Mouse (Mus musculus) kidney, embryonic 16.5 days (tissue): ENCODE results near the gene Evl. TPM values are rescaled to one million over a fixed set of nuclear protein-coding genes. Genes with fewer than 3 reads are reported as not detected.

ENCODE experiments used
- ATAC-seq: fragments of 200-750 bp; cut with Nextera tagmentation; 2 replicates; pipeline ENCODE4 v1.8.0; 2017; ENCODE audit warnings: moderate TSS enrichment; ENCODE audit not compliant: low FRiP score, low TSS enrichment
- H3K27ac ChIP-seq: fragments of 300-500 bp; sonication (generic); 2 replicates; pipeline ENCODE4 v1.5.1; 2014; ENCODE audit warnings: low read length
- H3K27me3 ChIP-seq: fragments of 300-500 bp; sonication (generic); 2 replicates; pipeline ENCODE4 v1.6.1; 2014; ENCODE audit warnings: low read length, control low read depth, mixed read lengths; ENCODE audit not compliant: insufficient read depth
- H3K36me3 ChIP-seq: fragments of 300-500 bp; sonication (generic); 2 replicates; pipeline ENCODE4 v1.6.1; 2014; ENCODE audit warnings: low read length, control low read depth, mixed read lengths; ENCODE audit not compliant: insufficient read depth
- H3K4me1 ChIP-seq: fragments of 300-500 bp; sonication (generic); 2 replicates; pipeline ENCODE4 v1.6.1; 2014; ENCODE audit warnings: low read length, control low read depth, mixed read lengths; ENCODE audit not compliant: insufficient read depth
- H3K4me2 ChIP-seq: fragments of 300-500 bp; sonication (generic); replicated peaks from 2 replicates; pipeline ENCODE4 v1.6.1; 2014; ENCODE audit warnings: low read depth, low read length
- H3K4me3 ChIP-seq: fragments of 300-500 bp; sonication (generic); 2 replicates; pipeline ENCODE4 v1.5.1; 2014; ENCODE audit warnings: mild to moderate bottlenecking, low read length
- H3K9ac ChIP-seq: fragments of 300-500 bp; sonication (generic); replicated peaks from 2 replicates; pipeline ENCODE4 v1.6.1; 2014; ENCODE audit warnings: low read length
- H3K9me3 ChIP-seq: fragments of 300-500 bp; sonication (generic); 2 replicates; pipeline ENCODE4 v1.6.1; 2016; ENCODE audit warnings: low read length, control low read depth
- WGBS: fragments of 180-500 bp; shearing (Covaris S2); extraction: QIAGEN DNeasy Blood & Tissue Kit; methylation state at CpG from one replicate; pipeline ENCODE4 v1.1.7; 2014; 5-methylcytosine and 5-hydroxymethylcytosine counted together
- polyA plus RNA-seq: library from polyadenylated mRNA; unstranded; fragments of >200 nt; fragmentation: Nextera tagmentation; extraction: Ambion mirVana; gene quantifications from 2 replicates; pipeline ENCODE4 v1.2.1, GENCODE M21; 2015

The Evl gene
- polyA plus RNA-seq, 1 experiment from 2014 or later: 40.6 TPM

- no peak overlapping the region for H3K9ac ChIP-seq
- no peaks in the 10 kb centered on the region for H3K9me3 ChIP-seq
- H3K4me3 ChIP-seq: no peak overlapping the region
- ATAC-seq: no peak
- no peaks in the 10 kb centered on the region for H3K27me3 ChIP-seq
- no peak overlapping the region for H3K27ac ChIP-seq
- peaks cover 28% of the 10 kb centered on the region for H3K36me3 ChIP-seq
- H3K4me1 ChIP-seq: no peaks in the 10 kb centered on the region
- H3K4me2 ChIP-seq: no peak overlapping the region
- 80% methylated on average over 8 of the region's 8 CpGs for WGBS
Measured at GRCm38 (mm10) chr12:108668606-108669235, 114.2 kb downstream of the Evl start.

- 81% methylated on average over 2 of the region's 2 CpGs for WGBS
- ATAC-seq: no peak
- no peaks in the 10 kb centered on the region for H3K27me3 ChIP-seq
- no peak overlapping the region for H3K4me3 ChIP-seq
- no peaks in the 10 kb centered on the region for H3K9me3 ChIP-seq
- H3K9ac ChIP-seq: no peak overlapping the region
- H3K36me3 ChIP-seq: peaks cover 29% of the 10 kb centered on the region
- peaks cover 17% of the 10 kb centered on the region for H3K4me1 ChIP-seq
- no peak overlapping the region for H3K27ac ChIP-seq
- no peak overlapping the region for H3K4me2 ChIP-seq
Measured at GRCm38 (mm10) chr12:108671541-108671940, 117.0 kb downstream of the Evl start.

GRCm38 (mm10) chr12:108672908-108673307 lies 118.4 kb downstream of the Evl start:
- WGBS: 81% methylated on average over 4 of the region's 4 CpGs
- Histone ChIP-seq H3K9me3 (no peaks in the 10 kb centered on the region), H3K9ac (no peak overlapping the region), H3K4me3 (no peak overlapping the region), H3K4me2 (no peak overlapping the region), H3K27me3 (no peaks in the 10 kb centered on the region), H3K27ac (no peak overlapping the region), H3K36me3 (peaks cover 34% of the 10 kb centered on the region), H3K4me1 (peaks cover 22% of the 10 kb centered on the region)
- ATAC-seq: no peak

GRCm38 (mm10) chr12:108673546-108673945 lies 119.0 kb downstream of the Evl start:
- Histone ChIP-seq H3K9ac (no peak overlapping the region), H3K27me3 (no peaks in the 10 kb centered on the region), H3K4me2 (no peak overlapping the region), H3K4me3 (no peak overlapping the region), H3K9me3 (no peaks in the 10 kb centered on the region), H3K4me1 (peaks cover 22% of the 10 kb centered on the region), H3K36me3 (peaks cover 34% of the 10 kb centered on the region), H3K27ac (no peak overlapping the region)
- ATAC-seq: no peak
- WGBS: 85% methylated on average over 3 of the region's 3 CpGs

- Histone ChIP-seq H3K4me2 (no peak overlapping the region), H3K9me3 (no peaks in the 10 kb centered on the region), H3K36me3 (peaks cover 39% of the 10 kb centered on the region), H3K27ac (peak overlapping the region; percentile 90), H3K9ac (no peak overlapping the region), H3K4me3 (no peak overlapping the region), H3K27me3 (no peaks in the 10 kb centered on the region), H3K4me1 (peaks cover 22% of the 10 kb centered on the region)
- WGBS: 65% methylated on average over 4 of the region's 4 CpGs
- no peak for ATAC-seq
Measured at GRCm38 (mm10) chr12:108674502-108674901, 120.0 kb downstream of the Evl start.

GRCm38 (mm10) chr12:108674916-108675315 lies 120.4 kb downstream of the Evl start:
- ATAC-seq: 0 out of 2 replicates have a peak, but pooled peaks have one; percentile 9
- Histone ChIP-seq H3K27me3 (no peaks in the 10 kb centered on the region), H3K9ac (no peak overlapping the region), H3K9me3 (no peaks in the 10 kb centered on the region), H3K4me1 (peaks cover 22% of the 10 kb centered on the region), H3K4me3 (no peak overlapping the region), H3K36me3 (peaks cover 41% of the 10 kb centered on the region), H3K27ac (peak overlapping the region; percentile 90), H3K4me2 (no peak overlapping the region)
- WGBS: 70% methylated on average over 2 of the region's 2 CpGs

GRCm38 (mm10) chr12:108675614-108676401 lies 121.3 kb downstream of the Evl start:
- H3K27me3 ChIP-seq: no peaks in the 10 kb centered on the region
- ATAC-seq: peak; percentile 85
- no peak overlapping the region; the same call in 1 of the 2 replicates for H3K9ac ChIP-seq
- H3K27ac ChIP-seq: peak overlapping the region; percentile 90
- H3K4me1 ChIP-seq: peaks cover 22% of the 10 kb centered on the region
- peaks cover 38% of the 10 kb centered on the region for H3K36me3 ChIP-seq
- WGBS: 60% methylated on average over 8 of the region's 8 CpGs
- H3K9me3 ChIP-seq: no peaks in the 10 kb centered on the region
- no peak overlapping the region for H3K4me3 ChIP-seq
- no peak overlapping the region; the same call in 1 of the 2 replicates for H3K4me2 ChIP-seq

GRCm38 (mm10) chr12:108677116-108677515 lies 122.6 kb downstream of the Evl start:
- peaks cover 43% of the 10 kb centered on the region for H3K36me3 ChIP-seq
- ATAC-seq: no peak
- H3K4me2 ChIP-seq: no peak overlapping the region
- H3K4me1 ChIP-seq: peaks cover 22% of the 10 kb centered on the region
- H3K9me3 ChIP-seq: no peaks in the 10 kb centered on the region
- no peak overlapping the region; the same call in 1 of the 2 replicates for H3K9ac ChIP-seq
- H3K27me3 ChIP-seq: no peaks in the 10 kb centered on the region
- no peak overlapping the region for H3K4me3 ChIP-seq
- H3K27ac ChIP-seq: peak overlapping the region; percentile 90
- 85% methylated on average over 5 of the region's 5 CpGs for WGBS

- H3K4me2 ChIP-seq: no peak overlapping the region
- no peak overlapping the region for H3K9ac ChIP-seq
- 56% methylated on average over 4 of the region's 4 CpGs for whole genome bisulfite sequencing
- peaks cover 50% of the 10 kb centered on the region for H3K36me3 ChIP-seq
- no peaks in the 10 kb centered on the region for H3K9me3 ChIP-seq
- no peaks in the 10 kb centered on the region for H3K27me3 ChIP-seq
- no peak overlapping the region for H3K4me3 ChIP-seq
- peaks cover 22% of the 10 kb centered on the region for H3K4me1 ChIP-seq
- peak overlapping the region; percentile 75 for H3K27ac ChIP-seq
- ATAC-seq: no peak
Measured at GRCm38 (mm10) chr12:108678366-108678765, 123.8 kb downstream of the Evl start.

GRCm38 (mm10) chr12:108680861-108681260 lies 126.3 kb downstream of the Evl start:
- ATAC-seq: no peak
- no peak overlapping the region for H3K4me2 ChIP-seq
- H3K36me3 ChIP-seq: peaks cover 56% of the 10 kb centered on the region
- peaks cover 8% of the 10 kb centered on the region for H3K4me1 ChIP-seq
- no peak overlapping the region for H3K4me3 ChIP-seq
- H3K9me3 ChIP-seq: no peaks in the 10 kb centered on the region
- no peak overlapping the region for H3K9ac ChIP-seq
- H3K27me3 ChIP-seq: no peaks in the 10 kb centered on the region
- WGBS: 95% methylated on average over 8 of the region's 8 CpGs
- no peak overlapping the region for H3K27ac ChIP-seq
